Mouse (Mus musculus): ENCODE results near the gene Plxna4.

DNA sequence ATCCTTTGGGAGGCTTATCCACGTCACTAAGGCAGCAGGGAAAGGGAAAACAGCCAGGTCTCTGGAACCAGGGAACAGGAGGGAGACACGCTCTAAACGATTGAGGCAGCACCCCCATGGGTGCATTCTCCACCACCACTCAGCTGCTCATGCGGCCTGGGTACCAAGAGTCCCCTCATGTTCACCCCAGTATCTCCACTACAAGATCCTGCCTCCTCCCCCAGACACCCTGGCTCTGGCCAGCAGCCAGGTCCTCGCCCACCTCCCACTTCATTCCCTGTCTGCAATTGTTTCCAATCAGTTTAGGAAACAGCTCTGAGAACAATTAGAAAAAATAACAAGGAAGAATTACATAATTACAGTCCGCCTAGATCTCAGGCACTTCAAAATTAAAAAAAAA, 150.8 kb downstream of the Plxna4 start:
- no peak for TF ChIP-seq CTCF (IDR thresholded peaks at IDR 0.05; ENCODE audit: borderline replicate concordance, insufficient read depth, low read length)
- no peak for TF ChIP-seq POLR2A (IDR thresholded peaks at IDR 0.05; ENCODE audit: low read depth, low read length)
